Mouse (Mus musculus) CD4-positive naive resting alpha-beta T cell, adult 76 days (primary cell): Measurements from ENCODE around the gene Fem1b. TPM values are rescaled to one million over a fixed set of nuclear protein-coding genes. Genes with fewer than 3 reads are reported as not detected.

Source experiments
- total RNA-seq: library from RNA; stranded (reverse); gene quantifications from one replicate; pipeline ENCODE4 v1.2.4, GENCODE M21; 2023

The Fem1b gene
- total RNA-seq: 18.0 TPM

DNA sequence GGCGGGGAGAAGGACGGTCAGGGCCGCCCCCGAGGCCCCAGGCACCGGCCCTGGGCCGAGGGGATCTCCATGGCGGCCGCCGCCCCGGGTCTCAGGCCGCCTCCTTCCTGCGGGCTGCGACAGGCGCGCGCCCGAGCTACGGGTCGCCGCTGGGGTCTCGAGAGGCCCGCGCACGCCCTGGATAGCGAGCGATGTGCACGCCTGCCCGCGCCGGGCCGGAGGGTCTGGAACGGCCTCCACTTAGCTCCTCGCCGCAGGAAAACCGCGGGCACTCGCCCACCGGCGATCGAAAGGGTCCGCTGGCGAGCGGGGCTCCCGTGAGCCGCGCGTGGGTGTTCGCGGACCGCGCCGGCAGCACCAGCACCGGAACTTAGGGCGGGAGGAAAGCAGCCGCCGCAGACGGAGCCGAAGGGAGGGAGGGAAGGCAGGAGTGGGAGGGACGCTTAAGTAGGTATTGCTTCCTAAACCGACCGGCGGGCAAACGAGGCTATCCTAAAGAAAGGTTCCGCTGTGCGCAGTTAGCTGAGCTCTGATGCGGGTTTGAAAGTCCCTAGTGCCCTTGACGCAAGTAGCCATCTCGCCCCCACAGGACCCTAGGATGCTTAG is at the start of gene Fem1b:
Gene Fem1b, minus strand, starts transcription at position 419 of the 606 bp plus-strand sequence.

DNA sequence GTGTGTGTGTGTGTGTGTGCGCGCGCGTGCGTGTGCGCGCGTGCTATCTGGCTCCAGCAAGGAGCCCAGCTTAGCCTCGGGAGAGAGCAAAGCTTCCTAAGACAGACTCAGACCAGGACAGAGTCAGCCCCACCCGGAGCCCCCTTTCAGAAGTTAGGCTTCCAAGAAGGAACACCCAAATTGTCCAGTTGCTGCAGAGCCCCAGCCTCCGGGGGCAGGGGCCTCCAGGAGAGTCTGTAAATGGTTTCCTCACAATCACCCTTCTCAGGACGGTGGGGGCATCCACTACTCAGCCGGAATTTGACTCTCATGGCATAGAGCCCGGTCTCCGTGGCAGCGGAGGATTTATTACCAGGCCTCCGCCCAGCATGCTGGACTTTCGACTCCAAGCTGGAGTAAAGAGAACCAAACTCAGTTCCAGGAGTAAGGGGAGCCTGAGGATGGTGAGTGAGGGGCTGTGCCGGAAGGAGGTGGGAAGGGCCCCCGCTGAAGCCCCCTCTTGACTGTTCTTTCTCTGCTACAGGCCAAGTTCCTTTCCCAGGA is 46.1 kb upstream of the Fem1b start, which contains the start of gene Calml4:
Gene Calml4, plus strand, starts transcription at position 362 of the 543 bp plus-strand sequence.

DNA sequence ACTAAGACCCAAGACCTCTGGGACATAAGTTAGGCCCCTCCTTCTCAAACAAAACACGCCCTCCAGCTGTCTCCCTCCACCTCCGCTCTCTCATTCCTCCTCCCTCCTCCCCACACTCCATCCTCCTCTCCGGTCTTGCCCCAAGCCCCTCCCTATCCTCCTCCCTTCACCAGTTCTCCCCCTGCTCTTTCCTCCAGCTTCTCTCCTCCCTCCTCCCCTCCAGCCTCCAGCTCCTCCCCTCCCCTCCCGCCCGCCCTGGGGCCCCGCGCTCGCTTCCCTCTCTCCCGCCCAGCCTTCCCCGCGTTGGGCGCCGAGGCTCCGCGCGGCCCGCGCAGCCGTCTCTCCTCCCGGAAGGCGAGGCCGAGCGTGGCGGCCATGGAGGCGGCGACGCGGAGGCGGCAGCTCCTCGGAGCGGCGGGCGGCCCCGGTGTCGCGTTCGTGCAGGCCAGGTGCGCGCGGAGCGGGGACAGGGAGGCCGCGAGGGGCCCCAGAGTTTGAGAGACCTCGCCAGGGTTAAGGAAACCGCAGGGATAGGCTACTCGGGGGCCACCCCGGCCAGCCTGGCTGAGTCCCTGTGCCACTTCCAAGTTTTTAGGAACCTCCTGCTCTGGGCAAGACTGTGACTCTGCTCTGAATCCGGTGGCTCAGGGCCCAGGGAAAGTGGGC is 26.9 kb upstream of the Fem1b start, which contains the start of gene Cln6:
Gene Cln6, plus strand, starts transcription at position 280 of the 666 bp plus-strand sequence.

Other genes with a start within 250 kb of the Fem1b start
- not detected for gene Itga11, start 134.1 kb downstream of the Fem1b start, total RNA-seq
- 23.0 TPM for gene Cln6, start 26.9 kb upstream of the Fem1b start, total RNA-seq
- not detected for gene Calml4, start 46.1 kb upstream of the Fem1b start, total RNA-seq
- 122 TPM for gene Pias1, start 176.0 kb upstream of the Fem1b start, total RNA-seq